Mouse (Mus musculus) intestine, postnatal 0 days (tissue): ENCODE results near the gene Sorbs2. TPM values are rescaled to one million over a fixed set of nuclear protein-coding genes. Genes with fewer than 3 reads are reported as not detected.
A peak's percentile ranks its signal among the peaks of the same experiment; 100 is the strongest.

Experiments used
- ATAC-seq: fragments of 200-750 bp; cut with Nextera tagmentation; 2 replicates; pipeline ENCODE4 v1.8.0; 2017; ENCODE audit warnings: mild to moderate bottlenecking, moderate TSS enrichment, moderate library complexity
- H3K27ac ChIP-seq: fragments of 300-500 bp; sonication (generic); 2 replicates; pipeline ENCODE4 v1.5.1; 2014; ENCODE audit warnings: mild to moderate bottlenecking, low read depth, low read length, moderate library complexity
- H3K27me3 ChIP-seq: fragments of 300-500 bp; sonication (generic); replicated peaks from 2 replicates; pipeline ENCODE4 v1.6.1; 2014; ENCODE audit warnings: low read length, mixed read lengths; ENCODE audit not compliant: control insufficient read depth, insufficient read depth
- H3K36me3 ChIP-seq: fragments of 300-500 bp; sonication (generic); 2 replicates; pipeline ENCODE4 v1.6.1; 2014; ENCODE audit warnings: mild to moderate bottlenecking, moderate library complexity; ENCODE audit not compliant: control insufficient read depth, insufficient read depth
- H3K4me1 ChIP-seq: fragments of 300-500 bp; sonication (generic); replicated peaks from 2 replicates; pipeline ENCODE4 v1.6.1; 2014; ENCODE audit warnings: antibody characterized with exemption, low read length, mixed read lengths; ENCODE audit not compliant: control insufficient read depth, insufficient read depth
- H3K4me2 ChIP-seq: fragments of 300-500 bp; sonication (generic); replicated peaks from 2 replicates; pipeline ENCODE4 v1.6.1; 2014; ENCODE audit warnings: low read depth, mild to moderate bottlenecking, moderate library complexity
- H3K4me3 ChIP-seq: fragments of 300-500 bp; sonication (generic); 2 replicates; pipeline ENCODE4 v1.5.1; 2014; ENCODE audit warnings: low read depth, low read length
- H3K9ac ChIP-seq: fragments of 300-500 bp; sonication (generic); 2 replicates; pipeline ENCODE4 v1.6.1; 2014; ENCODE audit warnings: mild to moderate bottlenecking, low read depth, low read length
- H3K9me3 ChIP-seq: fragments of 300-500 bp; sonication (generic); 2 replicates; pipeline ENCODE4 v1.6.1; 2016; ENCODE audit warnings: mixed run types; ENCODE audit not compliant: control insufficient read depth
- CTCF ChIP-seq: sonication (generic); IDR thresholded peaks from 2 replicates; pipeline ENCODE4 v1.5.1; 2016; ENCODE audit warnings: low read depth, mild to moderate bottlenecking, control low read depth, antibody characterized with exemption, moderate library complexity
- WGBS: fragments of 180-500 bp; shearing (Covaris S2); extraction: QIAGEN DNeasy Blood & Tissue Kit; methylation state at CpG from one replicate; pipeline ENCODE4 v1.1.7; 2014; 5-methylcytosine and 5-hydroxymethylcytosine counted together
- polyA plus RNA-seq: library from polyadenylated mRNA; unstranded; fragments of >200 nt; fragmentation: Nextera tagmentation; extraction: Ambion mirVana; gene quantifications from 2 replicates; pipeline ENCODE4 v1.2.1, GENCODE M21; 2015

The Sorbs2 gene
- 16.0 and 16.2 TPM in 2 replicates for polyA plus RNA-seq

GRCm38 (mm10) chr8:45507634-45508321 lies at the start of gene Sorbs2:
TSS of gene Sorbs2 (plus strand) at chr8:45507788.
- Histone ChIP-seq H3K36me3 (no peaks in the 10 kb centered on the region), H3K4me3 (no peak within 1 kb of the TSS), H3K27me3 (no peaks in the 10 kb centered on the region), H3K9ac (no peak within 1 kb of the TSS), H3K4me2 (0 out of 2 replicates have a peak within 1 kb of the TSS, but pooled peaks have one; percentile 7), H3K4me1 (no peaks in the 10 kb centered on the region), H3K9me3 (no peaks in the 10 kb centered on the region), H3K27ac (no peak within 1 kb of the TSS)
- no peak for TF ChIP-seq CTCF
- no peak for ATAC-seq
- WGBS, result 31% methylated on average over 16 of the region's 16 CpGs

- Histone ChIP-seq H3K36me3 (no peaks in the 10 kb centered on the region), H3K9me3 (no peaks in the 10 kb centered on the region), H3K27ac (no peak overlapping the region), H3K9ac (no peak overlapping the region), H3K4me2 (no peak overlapping the region), H3K27me3 (no peaks in the 10 kb centered on the region; the same call in 1 of the 2 replicates), H3K4me1 (no peaks in the 10 kb centered on the region), H3K4me3 (no peak overlapping the region)
- peak; percentile 47 for TF ChIP-seq CTCF
- no peak for ATAC-seq
These were observed 49.7 kb upstream of the Sorbs2 start for GRCm38 (mm10) chr8:45457874-45458273.

- no peak overlapping the region for H3K9ac ChIP-seq
- no peak for TF ChIP-seq CTCF
- WGBS, result 87% methylated on average over 2 of the region's 2 CpGs
- no peak overlapping the region for H3K4me2 ChIP-seq
- H3K4me3 ChIP-seq, result no peak overlapping the region
- H3K27ac ChIP-seq, result no peak overlapping the region
- no peaks in the 10 kb centered on the region for H3K27me3 ChIP-seq
- no peaks in the 10 kb centered on the region for H3K36me3 ChIP-seq
- no peaks in the 10 kb centered on the region for H3K4me1 ChIP-seq
- no peaks in the 10 kb centered on the region for H3K9me3 ChIP-seq
- ATAC-seq, result no peak
These were observed 38.6 kb upstream of the Sorbs2 start for GRCm38 (mm10) chr8:45469006-45469405.

GRCm38 (mm10) chr8:45469507-45470178 lies 37.9 kb upstream of the Sorbs2 start:
- 70% methylated on average over 8 of the region's 8 CpGs for WGBS
- no peak for ATAC-seq

GRCm38 (mm10) chr8:45480886-45481285 lies 26.7 kb upstream of the Sorbs2 start:
- Histone ChIP-seq H3K27me3 (no peaks in the 10 kb centered on the region), H3K4me3 (no peak overlapping the region), H3K4me2 (no peak overlapping the region), H3K4me1 (no peaks in the 10 kb centered on the region), H3K36me3 (no peaks in the 10 kb centered on the region), H3K9me3 (no peaks in the 10 kb centered on the region), H3K27ac (no peak overlapping the region), H3K9ac (no peak overlapping the region)
- no peak for TF ChIP-seq CTCF
- 66% methylated on average over 4 of the region's 4 CpGs for WGBS
- no peak for ATAC-seq

More at GRCm38 (mm10) chr8:45469507-45470178, 37.9 kb upstream of the Sorbs2 start:
- Histone ChIP-seq H3K36me3 (no peaks in the 10 kb centered on the region), H3K4me2 (no peak overlapping the region), H3K27ac (no peak overlapping the region), H3K27me3 (no peaks in the 10 kb centered on the region), H3K4me1 (no peaks in the 10 kb centered on the region), H3K9me3 (no peaks in the 10 kb centered on the region), H3K4me3 (no peak overlapping the region), H3K9ac (no peak overlapping the region)
- no peak for TF ChIP-seq CTCF

GRCm38 (mm10) chr8:45486281-45486680 lies 21.3 kb upstream of the Sorbs2 start:
- no peak overlapping the region for H3K27ac ChIP-seq
- no peaks in the 10 kb centered on the region for H3K4me1 ChIP-seq
- no peaks in the 10 kb centered on the region for H3K36me3 ChIP-seq
- H3K27me3 ChIP-seq, result no peaks in the 10 kb centered on the region
- no peak for ATAC-seq
- WGBS, result 78% methylated on average over 3 of the region's 3 CpGs
- no peak overlapping the region for H3K4me3 ChIP-seq
- no peak overlapping the region for H3K9ac ChIP-seq
- no peak for TF ChIP-seq CTCF
- no peak overlapping the region for H3K4me2 ChIP-seq
- H3K9me3 ChIP-seq, result no peaks in the 10 kb centered on the region
